Mouse (Mus musculus) testis, adult 2 months (tissue): ENCODE data around the gene Casp9.

ENCODE experiments used
- CTCF ChIP-seq: fragments of 200-500 bp; IDR thresholded peaks from 2 replicates; pipeline ENCODE4 v1.5.1; 2012; ENCODE audit warnings: low read depth, mild to moderate bottlenecking, inconsistent platforms, low read length, moderate library complexity; ENCODE audit not compliant: control insufficient read depth, insufficient read depth, insufficient replicate concordance
- POLR2A ChIP-seq: fragments of 200-500 bp; IDR thresholded peaks from 2 replicates; pipeline ENCODE4 v1.6.1; 2012; ENCODE audit warnings: low read depth, mild to moderate bottlenecking, inconsistent platforms, low read length, moderate library complexity; ENCODE audit not compliant: control insufficient read depth

GRCm38 (mm10) chr4:141793282-141794151 lies at the start of gene Casp9:
- no peak for TF ChIP-seq CTCF
- TF ChIP-seq POLR2A: peak; percentile 57
